ENCODE assay signal across 27 mouse cellular contexts in genomic region chr4:154623241-154623640, GRCm38 (mm10). TPM values are rescaled to one million over a fixed set of nuclear protein-coding genes. Genes with fewer than 3 reads are reported as not detected.
DNase-seq lines count a peak whose midpoint lies in the region; ATAC-seq and TF ChIP-seq lines count a peak whose summit lies in the region.
"Had no signal": no experiment of that assay in that cellular context is flagged by ENCODE, and none has a peak within 500 bp of the region (broad histone marks: within the 10 kb centered on the region; RNA-seq: fewer than 3 reads in every experiment).

No protein-coding gene starts in this region.

- H3K27ac ChIP-seq in forebrain, embryonic 10.5 days = peak overlapping the region; percentile 4; the same call in 1 of the 2 replicates
- H3K27ac ChIP-seq in forebrain, embryonic 13.5 days = no peak overlapping the region
- H3K27ac ChIP-seq in heart, adult 2 months = peak overlapping the region; percentile 43
- H3K27ac ChIP-seq: forebrain, embryonic 15.5 days; heart, embryonic 13.5 days; hindbrain, embryonic 10.5 days; hindbrain, embryonic 13.5 days; intestine, embryonic 15.5 days had no signal

- no peak overlapping the region for H3K9ac ChIP-seq in forebrain, embryonic 13.5 days
- H3K9ac ChIP-seq in heart, adult 2 months (ENCODE audit: low read depth, low read length) = no peak overlapping the region
- H3K9ac ChIP-seq: forebrain, embryonic 15.5 days; heart, embryonic 13.5 days; hindbrain, embryonic 13.5 days; intestine, embryonic 15.5 days had no signal

- H3K4me3 ChIP-seq in forebrain, embryonic 10.5 days = no peak overlapping the region
- no peak overlapping the region for H3K4me3 ChIP-seq in forebrain, embryonic 13.5 days
- H3K4me3 ChIP-seq in heart, adult 2 months = no peak overlapping the region
- H3K4me3 ChIP-seq: forebrain, embryonic 15.5 days; heart, embryonic 13.5 days; hindbrain, embryonic 10.5 days; hindbrain, embryonic 13.5 days; intestine, embryonic 15.5 days had no signal

- intact Hi-C loops in heart, adult 2 months (cut with DNase I) = loop anchor here (5.0 kb wide), 2 partner anchors 41 to 81 kb away; no protein-coding TSS in a partner anchor
- intact Hi-C loops in heart, postnatal 36 days (cut with DNase I) = no loop called here
- intact Hi-C loops in heart, postnatal 10 days (cut with DNase I) = no loop called here
- intact Hi-C loops in heart, postnatal 25 days (cut with DNase I) = no loop called here

- no peak for TF ChIP-seq CTCF in heart, adult 2 months (IDR thresholded peaks at IDR 0.05)

- no peak for TF ChIP-seq POLR2A in heart, adult 2 months (IDR thresholded peaks at IDR 0.05; ENCODE audit: insufficient read depth, low read depth, low read length)

- no peak for DNase-seq in forebrain, embryonic 10.5 days (ENCODE audit: extremely low spot score, low spot score)
- peak in 1 of 2 experiments; percentile 47 for DNase-seq in heart, adult 2 months
- DNase-seq in heart, postnatal 36 days = no peak
- DNase-seq in heart, postnatal 10 days = peak; percentile 37 to 41
- no peak for DNase-seq in heart, postnatal 25 days (ENCODE audit: low spot score)
- DNase-seq: adrenal gland, postnatal 10 days; adrenal gland, postnatal 36 days; cerebellum, adult 18-20 months; cerebellum, adult 9-10 months; gastrocnemius, postnatal 25 days; kidney, adult 11 months; kidney, adult 8-10 months had no signal

- no peaks in the 10 kb centered on the region for H3K79me2 ChIP-seq in heart, adult 2 months (replicated peaks; ENCODE audit: control insufficient read depth, insufficient read depth, low read length)

- 74% methylated on average over 3 of the region's 3 CpGs for WGBS in forebrain, embryonic 10.5 days
- 73% methylated on average over 3 of the region's 3 CpGs for WGBS in forebrain, embryonic 13.5 days
- WGBS in heart, adult 2 months = 51% methylated on average over 3 of the region's 3 CpGs

- no peak for ATAC-seq in forebrain, embryonic 13.5 days
- ATAC-seq: forebrain, embryonic 15.5 days; hindbrain, embryonic 16.5 days; intestine, embryonic 15.5 days; Patski had no signal

- H3K4me2 ChIP-seq in forebrain, embryonic 13.5 days = no peak overlapping the region
- H3K4me2 ChIP-seq: forebrain, embryonic 15.5 days; heart, embryonic 13.5 days; hindbrain, embryonic 13.5 days; intestine, embryonic 15.5 days had no signal

- H3K27me3 ChIP-seq in forebrain, embryonic 10.5 days (ENCODE audit: poor library complexity, severe bottlenecking) = peaks cover 78% of the 10 kb centered on the region
- H3K27me3 ChIP-seq in forebrain, embryonic 13.5 days = no peaks in the 10 kb centered on the region; the same call in 1 of the 2 replicates
- H3K27me3 ChIP-seq in heart, adult 2 months (ENCODE audit: control insufficient read depth, insufficient read depth, low read length) = no peaks in the 10 kb centered on the region
- H3K27me3 ChIP-seq: forebrain, embryonic 15.5 days; intestine, embryonic 15.5 days had no signal

- H3K36me3 ChIP-seq in forebrain, embryonic 10.5 days (replicated peaks) = peaks cover 6% of the 10 kb centered on the region; the same call in 1 of the 2 replicates
- H3K36me3 ChIP-seq in forebrain, embryonic 13.5 days (ENCODE audit: poor library complexity, severe bottlenecking) = no peaks in the 10 kb centered on the region
- H3K36me3 ChIP-seq in heart, adult 2 months (ENCODE audit: control insufficient read depth, insufficient read depth, low read length) = no peaks in the 10 kb centered on the region
- H3K36me3 ChIP-seq: forebrain, embryonic 15.5 days; heart, embryonic 13.5 days; hindbrain, embryonic 10.5 days; hindbrain, embryonic 13.5 days; intestine, embryonic 15.5 days had no signal

- peaks cover 99% of the 10 kb centered on the region for H3K4me1 ChIP-seq in forebrain, embryonic 10.5 days
- H3K4me1 ChIP-seq in forebrain, embryonic 13.5 days = peaks cover 75% of the 10 kb centered on the region
- peaks cover 4% of the 10 kb centered on the region; the same call in 1 of the 2 replicates for H3K4me1 ChIP-seq in heart, adult 2 months (ENCODE audit: control insufficient read depth, insufficient read depth, low read length)

- 0 out of 2 replicates have a peak, but pooled peaks have one; percentile 42 for TF ChIP-seq EP300 in heart, adult 2 months (IDR thresholded peaks at IDR 0.05; ENCODE audit: insufficient read depth, low read depth, low read length)

- H3K9me3 ChIP-seq in forebrain, embryonic 10.5 days = no peaks in the 10 kb centered on the region
- H3K9me3 ChIP-seq in forebrain, embryonic 13.5 days (replicated peaks) = no peaks in the 10 kb centered on the region
- H3K9me3 ChIP-seq: forebrain, embryonic 15.5 days; heart, embryonic 13.5 days; hindbrain, embryonic 10.5 days; hindbrain, embryonic 13.5 days; intestine, embryonic 15.5 days had no signal

RNA-seq across cellular contexts. Expression of gene Prdm16, which starts 13.4 kb away (rescaled TPM):
- polyA plus RNA-seq in forebrain, embryonic 10.5 days (2016; fragmentation: Nextera tagmentation; extraction: Ambion mirVana) = 40.1 and 43.1 TPM in 2 replicates
- polyA plus RNA-seq in forebrain, embryonic 13.5 days (2015; fragmentation: Nextera tagmentation; extraction: Ambion mirVana) = 37.6 and 41.3 TPM in 2 replicates
- total RNA-seq in heart, adult 2 months (2021) = 10 to 100 TPM; 16.8 to 18.1 TPM
- 7.6 and 10.8 TPM in 2 replicates for polyA plus RNA-seq in heart, adult 2 months (2012; rRNA removed)
- total RNA-seq in heart, postnatal 36 days (2021) = 10 to 100 TPM; 11.7 to 13.8 TPM
- 10 to 100 TPM; 20.7 to 22.2 TPM for total RNA-seq in heart, postnatal 10 days (2021)
- 10 to 100 TPM; 12.9 to 13.4 TPM for total RNA-seq in heart, postnatal 25 days (2021)
- polyA plus RNA-seq: Patski had no signal

RNA-seq across cellular contexts. Expression of gene Actrt2, which starts 44.4 kb away (rescaled TPM):
- polyA plus RNA-seq in forebrain, embryonic 10.5 days (2016; fragmentation: Nextera tagmentation; extraction: Ambion mirVana) = not detected in 2 replicates
- polyA plus RNA-seq in forebrain, embryonic 13.5 days (2015; fragmentation: Nextera tagmentation; extraction: Ambion mirVana) = not detected in 2 replicates
- total RNA-seq in heart, adult 2 months (2021) = not detected
- polyA plus RNA-seq in heart, adult 2 months (2012; rRNA removed) = 0.18 and 0.47 TPM in 2 replicates
- not detected for total RNA-seq in heart, postnatal 36 days (2021)
- not detected for total RNA-seq in heart, postnatal 10 days (2021)
- total RNA-seq in heart, postnatal 25 days (2021) = not detected
- total RNA-seq: adrenal gland, adult 18-20 months; adrenal gland, postnatal 10 days; adrenal gland, postnatal 36 days; ES-E14; gastrocnemius, adult 8-10 months; gastrocnemius, postnatal 25 days had no signal
- polyA plus RNA-seq: embryonic facial prominence, embryonic 11.5 days; embryonic facial prominence, embryonic 14.5 days; forebrain, embryonic 11.5 days; forebrain, embryonic 15.5 days; heart, embryonic 13.5 days; heart, embryonic 16.5 days; hindbrain, embryonic 10.5 days; hindbrain, embryonic 13.5 days; hindbrain, embryonic 16.5 days; intestine, embryonic 15.5 days; Patski had no signal

Comparison
In these comparisons a context has a peak if more than half of its experiments do, and no peak if none do; other contexts are left out.
1. DNase-seq: peak in heart, postnatal 10 days (2 of 2); none in forebrain, embryonic 10.5 days (single experiment), heart, postnatal 36 days (0 of 2) and heart, postnatal 25 days (single experiment).